Mouse (Mus musculus): ENCODE data around the gene Prdm16.

Gene Prdm16

GRCm38 (mm10) chr4:154649083-154649747 lies 12.5 kb upstream of the Prdm16 start:
- ChIA-PET POLR2A (interaction anchor here in 3 of 4 experiments (0.5 to 2.6 kb wide), 3 partner anchors 11 to 25 kb away, joined by 3 to 6 read pairs (median 4); no protein-coding TSS in a partner anchor), CTCF (interaction anchor here in 1 of 4 experiments (1.1 kb wide), 1 partner anchor 25 kb away, joined by 3 read pairs; no protein-coding TSS in a partner anchor)

DNA sequence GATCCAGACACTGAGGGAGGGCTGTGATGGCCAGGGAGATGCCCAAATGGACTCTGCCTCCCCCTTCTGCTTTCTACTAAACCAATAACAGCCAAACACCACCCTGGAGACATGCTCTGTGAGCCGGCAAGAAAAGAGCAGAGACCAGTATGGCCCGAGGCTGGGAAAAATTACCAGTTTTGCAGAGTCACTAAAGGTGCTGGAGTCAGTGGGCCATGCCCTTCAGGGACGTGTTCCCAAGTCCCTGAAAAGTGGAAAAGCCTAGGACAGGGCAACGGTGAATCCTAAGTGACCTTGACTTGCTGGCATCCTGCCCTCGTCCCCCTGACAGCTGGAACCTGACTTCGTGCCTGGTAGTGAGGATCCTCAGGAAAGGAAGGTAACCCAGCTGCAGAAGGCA lies 5.8 kb upstream of the Prdm16 start:
- CTCF ChIA-PET: interaction anchor here in 2 of 4 experiments (0.6 to 1.2 kb wide), 2 partner anchors 32 to 214 kb away, joined by 4 to 5 read pairs; no protein-coding TSS in a partner anchor

DNA sequence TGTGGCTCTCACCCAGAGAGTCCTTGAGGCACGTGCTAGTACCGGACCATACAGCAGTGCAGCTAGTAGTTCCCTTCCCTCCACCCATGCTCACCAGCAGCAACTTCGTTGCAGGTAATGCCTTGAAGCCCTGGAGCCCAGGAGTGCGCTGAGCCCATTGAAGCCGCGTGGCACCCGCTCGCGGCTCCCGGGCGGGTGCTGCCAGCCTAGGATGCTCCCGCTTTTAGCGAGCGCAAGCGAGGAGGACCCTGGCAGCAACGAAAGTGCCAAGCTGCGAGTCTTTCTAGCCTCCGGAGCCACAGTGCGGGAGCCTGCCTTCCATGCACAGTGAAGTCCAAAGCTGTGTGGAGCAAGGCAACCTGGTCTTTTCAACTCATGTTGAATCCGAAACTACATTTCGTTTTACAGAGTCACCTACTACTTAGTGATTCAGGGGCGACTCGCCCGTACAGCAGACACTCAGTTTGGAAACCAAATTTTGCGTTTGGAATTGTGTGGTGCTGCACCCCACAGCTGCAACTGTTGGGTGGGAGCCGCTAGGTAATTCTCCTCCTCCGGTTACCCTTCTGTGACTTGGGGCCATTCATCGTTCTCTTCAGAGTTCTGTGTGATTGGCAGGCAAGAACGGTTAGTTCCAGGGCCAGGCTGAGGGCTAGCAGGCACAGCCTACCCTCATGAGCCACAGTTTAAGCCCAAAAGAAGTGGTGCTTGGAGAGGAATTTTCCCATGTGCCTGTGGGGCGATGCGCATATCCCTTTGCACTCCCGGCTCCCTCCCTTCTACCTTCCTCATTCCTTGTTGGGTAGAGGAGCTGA lies 4.8 kb upstream of the Prdm16 start:
- CTCF ChIA-PET: interaction anchor here in 1 of 4 experiments (0.7 kb wide), 1 partner anchor 33 kb away, joined by 4 read pairs; no protein-coding TSS in a partner anchor
- POLR2A ChIA-PET: interaction anchor here (0.6 to 7.2 kb wide), 9 partner anchors 11 to 145 kb away, joined by 3 to 39 read pairs (median 4); no protein-coding TSS in a partner anchor

More for the DNA sequence above, 5.8 kb upstream of the Prdm16 start:
- POLR2A ChIA-PET: interaction anchor here in 3 of 4 experiments (0.6 to 7.2 kb wide), 7 partner anchors 10 to 146 kb away, joined by 3 to 39 read pairs (median 5); no protein-coding TSS in a partner anchor

DNA sequence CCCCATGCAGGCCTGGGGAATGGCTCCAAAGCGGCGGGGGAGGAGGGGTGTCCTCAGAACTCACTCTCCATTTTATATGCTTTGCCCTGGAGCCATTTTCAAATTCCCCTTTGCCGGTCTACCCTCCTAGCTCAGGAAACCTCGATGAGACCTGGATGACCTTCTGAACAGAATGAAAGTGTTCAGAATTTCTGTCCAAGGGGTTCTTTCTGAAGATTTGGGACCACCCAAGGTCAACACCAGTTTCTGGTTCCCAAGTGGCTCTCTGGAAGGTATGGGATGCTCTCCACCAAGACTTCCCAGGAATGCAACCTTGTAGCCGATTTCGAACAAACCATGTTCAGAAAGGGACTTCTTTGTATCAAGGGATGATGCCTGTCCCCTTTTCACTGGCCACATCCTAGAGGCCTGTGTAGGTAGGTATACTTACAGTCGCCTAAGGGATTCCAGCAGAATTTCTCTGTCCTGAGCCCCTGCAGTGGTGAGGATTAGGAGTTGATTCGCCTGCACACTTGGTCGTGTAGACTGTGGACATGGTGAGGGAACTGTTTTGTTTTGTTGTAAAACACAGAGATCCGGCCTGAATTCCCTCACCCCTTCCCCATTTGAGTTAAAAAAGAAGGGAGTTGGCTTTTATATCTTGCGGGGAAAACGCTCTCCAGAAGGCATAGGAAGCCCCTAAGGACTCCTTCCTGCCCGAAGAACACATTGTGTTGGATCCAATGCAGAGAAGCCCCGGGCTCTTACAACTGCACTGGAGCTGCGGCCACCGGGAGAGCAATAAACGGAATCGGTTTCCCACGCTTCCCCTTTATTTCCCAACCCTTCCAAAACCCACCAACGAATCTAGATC lies 4.0 kb upstream of the Prdm16 start:
- POLR2A ChIA-PET: interaction anchor here in 2 of 4 experiments (0.8 to 7.2 kb wide), 7 partner anchors 14 to 144 kb away, joined by 3 to 39 read pairs (median 5); no protein-coding TSS in a partner anchor
- CTCF ChIA-PET: no interaction called here

- CTCF ChIA-PET: interaction anchor here in 1 of 4 experiments (0.7 to 1.3 kb wide), 2 partner anchors 35 to 311 kb away, joined by 3 to 5 read pairs; no protein-coding TSS in a partner anchor
- POLR2A ChIA-PET: interaction anchor here in 3 of 4 experiments (0.7 to 4.4 kb wide), 10 partner anchors 12 to 292 kb away, joined by 3 to 39 read pairs (median 4); no protein-coding TSS in a partner anchor
These were observed 3.1 kb upstream of the Prdm16 start for GRCm38 (mm10) chr4:154639591-154640442.

DNA sequence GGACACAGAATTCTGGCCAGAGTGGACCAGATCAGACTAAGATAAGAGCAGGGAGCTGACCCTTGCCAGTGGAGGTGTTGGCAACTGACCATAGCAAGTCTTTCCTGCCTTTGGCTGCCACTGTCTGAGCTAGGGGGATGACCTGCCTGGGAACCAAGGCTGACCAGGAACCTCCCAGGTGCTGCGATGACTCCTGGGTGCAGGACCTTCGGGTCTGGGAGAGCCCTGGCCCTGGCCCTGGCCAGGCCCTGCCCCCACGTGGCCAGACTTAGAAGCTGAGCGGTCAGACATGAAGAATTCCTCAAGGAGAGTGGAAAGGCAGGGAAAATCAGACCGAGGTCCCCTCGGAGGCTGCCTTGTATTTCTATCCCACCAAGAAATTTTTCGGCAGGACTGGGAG lies 2.5 kb upstream of the Prdm16 start:
- ChIA-PET POLR2A (interaction anchor here in 3 of 4 experiments (0.7 to 4.4 kb wide), 12 partner anchors 13 to 310 kb away, joined by 3 to 39 read pairs (median 3); no protein-coding TSS in a partner anchor), CTCF (interaction anchor here in 3 of 4 experiments (0.7 to 1.5 kb wide), 5 partner anchors 35 to 310 kb away, joined by 4 to 10 read pairs (median 5); no protein-coding TSS in a partner anchor)

- ChIA-PET CTCF (interaction anchor here in 3 of 4 experiments (0.7 to 1.5 kb wide), 5 partner anchors 36 to 310 kb away, joined by 4 to 10 read pairs (median 5); no protein-coding TSS in a partner anchor), POLR2A (interaction anchor here (0.6 to 4.4 kb wide), 18 partner anchors 10 to 932 kb away, joined by 3 to 39 read pairs (median 3); partner anchors contain the start of gene Actrt2 (in 1 of the 4))
These were observed 1.7 kb upstream of the Prdm16 start for GRCm38 (mm10) chr4:154638320-154638886.

- CTCF ChIA-PET: interaction anchor here in 3 of 4 experiments (0.6 to 1.5 kb wide), 7 partner anchors 37 to 556 kb away, joined by 3 to 8 read pairs (median 4); no protein-coding TSS in a partner anchor
- POLR2A ChIA-PET: interaction anchor here (0.8 to 4.4 kb wide), 14 partner anchors 11 to 406 kb away, joined by 3 to 39 read pairs (median 4); partner anchors contain the start of gene Actrt2 (in 1 of the 4)
These were observed 1.0 kb upstream of the Prdm16 start for GRCm38 (mm10) chr4:154637468-154638319.

DNA sequence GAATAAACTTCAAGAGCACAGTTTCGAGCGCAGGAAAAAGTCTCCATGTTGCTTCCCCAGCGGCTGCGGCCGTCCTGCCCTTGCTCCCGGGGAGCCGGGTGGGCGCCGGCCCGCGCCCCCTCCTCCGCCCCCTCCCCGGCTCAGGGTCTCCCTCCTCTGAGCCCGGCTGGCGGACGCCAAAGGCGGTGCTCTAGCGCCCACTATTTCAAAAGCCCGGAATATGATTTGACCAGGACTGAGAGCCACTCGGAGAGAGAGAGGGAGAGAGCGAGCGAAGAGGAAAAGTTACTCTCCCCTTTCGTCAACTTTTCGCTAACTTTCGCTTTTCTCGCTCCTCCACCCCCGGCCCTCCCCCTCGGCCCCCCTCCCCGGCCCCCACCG lies 630 bp downstream of the Prdm16 start:
- POLR2A ChIA-PET: interaction anchor here in 2 of 4 experiments (0.8 to 4.4 kb wide), 4 partner anchors 18 to 278 kb away, joined by 3 to 39 read pairs (median 4); no protein-coding TSS in a partner anchor
- CTCF ChIA-PET: interaction anchor here in 2 of 4 experiments (0.5 to 1.0 kb wide), 2 partner anchors 22 to 38 kb away, joined by 3 read pairs; no protein-coding TSS in a partner anchor

DNA sequence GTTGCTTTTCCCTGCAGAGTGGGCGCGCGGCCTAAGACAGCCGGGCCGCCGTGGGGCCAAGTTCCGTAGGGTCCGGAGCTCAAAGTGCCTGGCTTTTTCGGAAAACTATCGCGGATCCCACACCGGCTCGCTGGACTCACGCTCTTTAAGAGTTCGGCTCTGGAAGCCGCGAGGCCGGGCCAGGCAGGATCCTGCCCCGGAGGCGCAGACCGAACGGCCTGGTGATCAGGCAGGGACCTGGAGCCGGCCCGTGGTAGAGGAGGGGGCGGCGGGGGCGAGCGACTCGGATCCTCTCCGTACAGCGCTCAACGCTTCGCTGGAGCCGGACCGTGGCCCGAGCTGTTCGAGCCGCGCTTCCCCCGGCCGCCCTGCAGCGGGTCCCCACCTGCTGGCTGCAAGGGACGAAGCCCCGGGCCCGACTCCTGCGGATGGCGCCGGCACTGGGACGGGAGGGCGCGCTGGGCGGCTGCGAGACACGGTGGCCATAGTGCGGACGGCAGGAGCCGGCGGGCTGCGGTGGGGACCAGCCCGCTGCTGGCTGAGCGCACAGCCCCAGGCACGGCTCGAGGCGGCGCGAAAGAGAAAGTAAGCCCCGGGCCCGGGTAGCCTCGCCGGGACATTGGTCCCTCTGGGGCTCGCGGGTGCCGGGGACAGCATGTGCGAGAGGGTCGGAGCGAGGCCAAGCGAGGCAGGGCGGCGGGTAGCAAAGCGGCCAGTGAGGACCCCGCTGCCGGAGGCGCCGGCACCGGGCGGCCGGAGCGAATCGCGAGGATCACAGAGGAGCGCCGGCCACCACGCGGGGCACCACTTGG lies 1.2 kb downstream of the Prdm16 start:
- POLR2A ChIA-PET: interaction anchor here in 2 of 4 experiments (0.7 to 2.5 kb wide), 9 partner anchors 10 to 345 kb away, joined by 3 to 6 read pairs (median 3); no protein-coding TSS in a partner anchor
- CTCF ChIA-PET: interaction anchor here in 3 of 4 experiments (0.7 to 1.0 kb wide), 3 partner anchors 219 to 307 kb away, joined by 3 to 6 read pairs (median 3); no protein-coding TSS in a partner anchor

DNA sequence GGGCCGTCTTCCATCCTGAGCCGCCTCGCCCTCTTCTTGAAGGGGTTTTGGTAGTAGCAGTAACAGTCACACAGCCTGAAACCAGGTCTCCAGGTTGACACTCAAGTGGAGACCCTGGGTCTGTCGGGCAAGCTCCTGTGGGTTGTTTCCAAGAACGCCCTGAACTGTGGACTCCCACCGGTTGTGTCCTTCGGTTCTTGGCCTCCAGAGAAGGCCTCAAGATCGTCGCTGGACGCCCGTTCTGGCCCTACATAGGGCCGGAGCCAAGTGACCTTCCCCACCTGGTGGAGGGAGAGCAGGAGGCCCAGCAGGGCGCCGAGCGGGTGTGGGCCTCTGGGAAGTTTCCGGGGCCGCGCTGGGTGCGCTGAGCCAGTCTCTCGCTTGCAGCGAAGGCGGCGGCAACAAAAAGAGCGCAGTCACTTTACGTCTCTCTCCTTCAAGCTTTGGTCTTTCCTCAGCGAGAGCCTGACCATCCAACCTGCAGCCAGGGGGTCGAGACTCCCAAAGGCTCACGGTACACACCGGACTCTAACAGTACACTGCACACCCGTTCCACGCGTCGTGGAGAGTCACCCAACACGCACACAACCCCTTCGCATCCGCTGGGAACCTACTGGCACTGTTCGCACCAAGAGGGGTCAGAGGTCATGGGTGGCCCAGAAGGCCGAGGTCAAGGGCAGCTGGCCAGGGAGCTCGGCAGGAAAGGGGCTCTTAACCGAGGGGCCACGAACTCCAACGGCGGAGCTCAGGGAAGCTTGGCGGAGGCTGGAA lies 2.0 kb downstream of the Prdm16 start:
- POLR2A ChIA-PET: interaction anchor here in 2 of 4 experiments (0.7 to 2.5 kb wide), 10 partner anchors 9 to 344 kb away, joined by 3 to 6 read pairs (median 3); no protein-coding TSS in a partner anchor
- CTCF ChIA-PET: interaction anchor here in 3 of 4 experiments (0.7 to 1.6 kb wide), 4 partner anchors 39 to 306 kb away, joined by 3 to 6 read pairs (median 4); no protein-coding TSS in a partner anchor

- CTCF ChIA-PET: interaction anchor here in 1 of 4 experiments (1.6 kb wide), 1 partner anchor 40 kb away, joined by 4 read pairs; no protein-coding TSS in a partner anchor
- POLR2A ChIA-PET: interaction anchor here in 2 of 4 experiments (0.9 to 2.5 kb wide), 3 partner anchors 19 to 24 kb away, joined by 3 to 6 read pairs (median 4); no protein-coding TSS in a partner anchor
These were observed 2.7 kb downstream of the Prdm16 start for GRCm38 (mm10) chr4:154634001-154634400.

All from embryonic stem cell, embryonic (primary cell).